Mouse (Mus musculus): ENCODE measurements around the gene Tmem128.

DNA sequence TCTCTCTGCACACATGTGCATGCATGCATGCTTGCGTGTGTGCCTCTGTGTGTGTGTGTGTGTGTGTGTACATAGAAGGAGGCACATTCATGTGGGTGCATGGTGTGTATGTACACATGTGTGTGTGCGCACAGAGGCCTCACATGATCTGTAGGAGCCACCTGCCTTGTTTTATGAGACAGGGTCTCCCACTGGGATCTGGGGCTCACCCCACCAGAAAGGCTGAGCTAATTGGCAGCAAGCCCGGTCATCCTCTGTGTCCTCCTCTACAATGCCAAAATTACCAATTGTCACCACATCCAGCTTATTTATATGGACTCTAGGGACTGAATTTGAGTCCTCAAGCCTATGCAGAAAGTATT lies 18.5 kb upstream of the Tmem128 start:
- TF ChIP-seq POLR2A (IDR thresholded peaks at IDR 0.05; ENCODE audit: borderline replicate concordance, extremely low read depth, low read depth, low read length): no peak
- no peak for TF ChIP-seq CTCF (IDR thresholded peaks at IDR 0.05; ENCODE audit: insufficient read depth, low read length)

All from lung, adult 2 months (tissue).